Mouse (Mus musculus) E14TG2a.4 (cell line): Measurements from ENCODE around the gene AI837181.

Experiments
- CTCF ChIP-seq: conservative IDR thresholded peaks from 2 replicates; pipeline ENCODE4 v1.5.1; 2014; ENCODE audit warnings: low read length
- NANOG ChIP-seq: IDR thresholded peaks from 2 replicates; pipeline ENCODE4 v1.6.1; 2014; ENCODE audit warnings: borderline replicate concordance, low read length, mixed read lengths
- POU5F1 ChIP-seq: IDR thresholded peaks from 2 replicates; pipeline ENCODE4 v1.6.1; 2014; ENCODE audit warnings: low read length, borderline replicate concordance

DNA sequence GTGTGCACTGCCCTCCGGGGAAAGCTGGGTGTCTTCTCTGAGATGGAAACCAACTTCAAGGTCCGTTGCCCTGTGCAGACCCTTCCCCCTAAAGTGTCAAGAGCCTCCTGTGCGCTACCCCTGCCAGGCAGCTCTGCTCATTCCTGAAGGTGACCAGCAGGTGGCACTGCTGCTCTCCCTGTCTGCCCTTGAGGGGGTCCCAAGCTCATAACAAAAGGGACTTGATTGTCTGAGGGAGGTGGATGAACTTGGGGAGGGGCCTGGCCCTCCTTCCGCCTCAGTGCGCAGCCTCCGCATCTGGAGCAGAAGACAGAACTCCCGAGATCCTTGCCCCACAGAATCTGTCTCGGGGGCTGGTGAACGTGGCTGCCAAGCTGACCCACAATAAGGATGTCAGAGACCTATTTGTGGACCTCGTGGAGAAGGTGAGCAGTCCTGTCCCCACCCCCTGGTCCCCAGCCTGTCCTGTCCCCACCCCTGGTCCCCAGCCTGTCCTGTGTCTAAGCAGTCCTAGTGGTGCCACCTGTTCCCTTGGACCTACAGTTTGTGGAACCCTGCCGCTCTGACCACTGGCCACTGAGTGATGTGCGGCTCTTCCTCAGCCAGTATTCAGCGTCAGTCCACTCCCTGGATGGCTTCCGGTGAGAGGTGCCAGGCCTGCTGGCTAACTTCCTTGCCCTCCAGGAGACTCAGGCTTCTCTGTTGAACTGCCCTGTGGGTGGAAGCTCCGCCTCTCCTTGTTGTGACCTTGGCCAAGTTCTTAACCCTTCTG is 39.0 kb downstream of the AI837181 start:
- TF ChIP-seq CTCF, result peak; percentile 90
- no peak for TF ChIP-seq POU5F1
- no peak for TF ChIP-seq NANOG
